Mouse (Mus musculus): ENCODE measurements around the gene Kcnj16.

DNA sequence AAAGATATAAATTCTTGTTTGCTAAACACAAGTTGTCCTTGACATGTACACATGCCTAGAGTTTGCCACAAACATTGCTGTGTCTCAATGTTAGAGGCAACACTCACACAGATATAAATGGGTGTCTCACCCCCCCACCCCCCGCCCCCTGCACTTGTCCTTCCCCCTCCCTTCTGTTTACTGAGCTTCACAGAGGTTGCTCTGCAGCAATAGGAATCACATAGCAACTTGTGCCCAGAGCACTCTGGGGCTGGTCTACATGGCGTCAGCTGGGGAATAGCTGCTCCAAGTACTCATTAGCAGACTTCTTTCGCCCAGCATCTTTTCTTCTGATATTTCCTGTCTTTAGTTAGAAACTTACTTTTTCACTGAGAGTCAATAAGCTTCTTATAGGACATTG lies 100.0 kb downstream of the Kcnj16 start:
- TF ChIP-seq CTCF (IDR thresholded peaks at IDR 0.05; ENCODE audit: low read depth, low read length): no peak
- TF ChIP-seq POLR2A (IDR thresholded peaks at IDR 0.05; ENCODE audit: extremely low read depth, insufficient read depth, low read length): no peak
